Mouse (Mus musculus) ovary, adult 18-20 months (tissue): ENCODE measurements around the gene Zfp790.
"Not testable (repeated sequence)": the region's sequence is repeated elsewhere in the genome, so short reads cannot be mapped to it uniquely, and the experiment has no call there.

Experiments
- DNase-seq: peaks from one replicate; pipeline ENCODE4 v3.0.0; 2022; ENCODE audit warnings: low spot score, mixed read lengths

The Zfp790 gene

GRCm38 (mm10) chr7:29842105-29842504, 26.2 kb downstream of the Zfp790 start:
- DNase-seq, result no peak

DNA sequence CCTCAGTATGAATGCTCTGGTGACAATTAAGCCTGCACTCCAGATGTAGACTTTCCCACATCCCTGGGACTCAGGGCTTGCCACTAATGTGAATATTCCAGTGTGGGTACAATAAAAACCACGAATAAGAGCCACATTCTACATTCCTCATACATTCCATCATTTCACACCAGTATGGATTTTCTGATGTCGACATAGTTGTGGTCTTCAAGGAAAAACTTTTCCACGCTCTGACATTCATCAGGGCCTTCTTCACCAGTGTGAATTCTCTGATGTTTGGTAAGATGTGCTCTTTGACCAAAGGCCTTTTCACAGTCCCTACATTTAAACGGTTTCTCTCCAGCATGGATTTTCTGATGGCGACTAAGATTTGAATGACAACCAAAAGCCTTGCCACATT, 28.7 kb downstream of the Zfp790 start:
- DNase-seq, result no peak

DNA sequence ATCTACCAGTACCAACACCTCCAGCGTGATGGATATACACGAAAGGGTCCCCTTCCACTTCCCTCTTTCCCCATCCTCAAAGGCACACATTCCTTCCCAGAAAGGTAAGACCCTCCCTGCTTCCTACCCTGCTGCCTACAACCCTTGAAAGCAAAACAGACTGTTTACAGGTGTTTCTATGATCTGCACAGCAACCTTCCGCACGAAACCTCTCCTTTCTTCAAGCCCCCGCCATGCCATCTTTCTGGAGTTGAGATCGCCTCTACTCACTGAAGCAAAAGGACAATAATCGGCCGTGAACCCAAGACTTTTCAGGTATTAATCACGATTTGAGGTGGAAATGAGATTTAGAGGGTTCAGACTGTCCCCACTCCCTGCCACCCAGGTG, 36.9 kb downstream of the Zfp790 start:
- no peak for DNase-seq

- DNase-seq, result peak; percentile 60
Measured at GRCm38 (mm10) chr7:29853219-29853842, 37.4 kb downstream of the Zfp790 start, which contains the start of gene Zfp940. TSS of gene Zfp940 (minus strand) at chr7:29853669.

- peak; percentile 86 for DNase-seq
Measured at GRCm38 (mm10) chr7:29859532-29860517, 43.9 kb downstream of the Zfp790 start, which contains the start of gene Zfp420. TSS of gene Zfp420 (plus strand) at chr7:29859979.

DNA sequence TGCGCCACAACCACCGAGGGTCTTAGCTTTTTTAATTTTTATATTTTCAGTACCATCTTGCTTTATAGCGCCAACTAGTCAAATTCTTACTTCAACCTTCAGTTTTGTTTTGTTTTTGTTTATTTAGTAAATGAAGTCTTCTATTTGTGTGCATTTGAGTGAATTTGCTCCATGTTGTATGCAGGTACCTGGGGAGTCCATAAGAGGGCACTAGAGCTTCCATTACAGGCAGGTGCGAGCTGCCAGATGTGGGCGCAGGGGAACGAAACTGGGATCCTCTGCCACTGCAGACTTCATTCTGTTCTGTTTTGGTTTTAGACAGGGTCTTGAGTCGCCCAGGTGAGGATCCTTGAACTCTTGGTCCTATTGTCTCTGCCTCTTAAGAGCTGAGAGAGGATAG, 45.7 kb downstream of the Zfp790 start:
- DNase-seq, result no peak

GRCm38 (mm10) chr7:29874256-29874655, 58.3 kb downstream of the Zfp790 start:
- no peak for DNase-seq

DNA sequence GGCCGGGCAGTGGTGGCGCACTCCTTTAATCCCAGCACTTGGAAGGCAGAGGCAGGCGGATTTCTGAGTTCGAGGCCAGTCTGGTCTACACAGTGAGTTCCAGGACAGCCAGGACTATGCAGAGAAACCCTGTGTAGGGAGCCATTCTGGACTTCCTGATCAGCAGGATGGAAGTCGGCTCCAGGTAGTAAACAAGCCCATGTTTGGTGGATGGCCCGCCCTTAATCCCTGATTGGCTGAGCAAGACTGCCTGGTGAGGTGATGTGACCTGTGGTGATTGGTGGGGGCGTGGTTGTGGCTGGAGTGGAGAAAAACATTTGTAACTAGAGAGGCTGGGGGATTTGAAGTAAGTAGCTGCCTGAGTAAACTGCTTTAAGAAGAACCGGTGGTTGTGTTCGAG, 61.6 kb downstream of the Zfp790 start:
- DNase-seq, result not testable (repeated sequence)

DNA sequence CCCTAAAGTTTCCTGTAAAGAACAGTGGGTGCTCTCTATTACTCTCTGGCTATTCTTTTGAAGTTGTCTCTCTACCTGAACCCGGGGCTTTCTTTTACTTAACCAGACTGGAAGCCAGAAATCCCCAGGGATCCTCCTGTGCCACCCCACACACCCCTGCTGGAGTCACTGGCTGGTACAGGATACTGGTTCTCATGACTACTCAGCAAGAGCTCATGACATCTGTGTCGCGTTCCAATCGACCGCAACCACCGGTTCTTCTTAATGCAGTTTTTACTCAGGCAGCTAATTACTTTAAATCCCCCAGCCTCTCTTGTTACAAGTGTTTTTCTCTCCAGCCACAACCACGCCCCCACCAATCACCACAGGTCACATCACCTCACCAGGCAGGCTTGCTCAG, 64.1 kb downstream of the Zfp790 start:
- DNase-seq, result no peak
